Mouse (Mus musculus) CD4-positive helper T cell, adult 2 months (primary cell): ENCODE results near the gene Tm7sf3.

Experiments
- DNase-seq: peaks from one replicate; pipeline ENCODE4 v3.0.0-alpha.2; 2012; ENCODE audit warnings: low read depth, missing footprints, low spot score

Gene Tm7sf3

GRCm38 (mm10) chr6:146642276-146643183 lies at the start of gene Tm7sf3, which contains the start of gene Med21:
TSS of gene Tm7sf3 (minus strand) at chr6:146642824.
TSS of gene Med21 (plus strand) at chr6:146642547.
- peak; percentile 98 for DNase-seq

- DNase-seq, result no peak
Measured at GRCm38 (mm10) chr6:146688861-146689260, 46.2 kb upstream of the Tm7sf3 start.

GRCm38 (mm10) chr6:146688010-146688409 lies 45.4 kb upstream of the Tm7sf3 start:
- no peak for DNase-seq

GRCm38 (mm10) chr6:146686463-146687196 lies 44.0 kb upstream of the Tm7sf3 start:
- no peak for DNase-seq

GRCm38 (mm10) chr6:146685781-146686308 lies 43.2 kb upstream of the Tm7sf3 start:
- DNase-seq, result peak; percentile 16

GRCm38 (mm10) chr6:146683881-146684280 lies 41.3 kb upstream of the Tm7sf3 start:
- DNase-seq, result no peak

- DNase-seq, result no peak
Measured at GRCm38 (mm10) chr6:146678136-146679070, 35.8 kb upstream of the Tm7sf3 start.

- no peak for DNase-seq
Measured at GRCm38 (mm10) chr6:146676904-146677303, 34.3 kb upstream of the Tm7sf3 start.

GRCm38 (mm10) chr6:146674881-146675536 lies 32.4 kb upstream of the Tm7sf3 start:
- DNase-seq, result no peak

GRCm38 (mm10) chr6:146674420-146674819 lies 31.8 kb upstream of the Tm7sf3 start:
- DNase-seq, result no peak

- no peak for DNase-seq
Measured at GRCm38 (mm10) chr6:146673696-146674095, 31.1 kb upstream of the Tm7sf3 start.

- DNase-seq, result no peak
Measured at GRCm38 (mm10) chr6:146672106-146672505, 29.5 kb upstream of the Tm7sf3 start.

GRCm38 (mm10) chr6:146670956-146671855 lies 28.6 kb upstream of the Tm7sf3 start:
- DNase-seq, result no peak

- DNase-seq, result no peak
Measured at GRCm38 (mm10) chr6:146668606-146669005, 26.0 kb upstream of the Tm7sf3 start.

- DNase-seq, result no peak
Measured at GRCm38 (mm10) chr6:146666811-146667210, 24.2 kb upstream of the Tm7sf3 start.

GRCm38 (mm10) chr6:146665408-146665807 lies 22.8 kb upstream of the Tm7sf3 start:
- DNase-seq, result no peak

GRCm38 (mm10) chr6:146664917-146665316 lies 22.3 kb upstream of the Tm7sf3 start:
- DNase-seq, result no peak

- DNase-seq, result no peak
Measured at GRCm38 (mm10) chr6:146664116-146664515, 21.5 kb upstream of the Tm7sf3 start.

- DNase-seq, result peak; percentile 37
Measured at GRCm38 (mm10) chr6:146662679-146663078, 20.1 kb upstream of the Tm7sf3 start.

GRCm38 (mm10) chr6:146661655-146662054 lies 19.0 kb upstream of the Tm7sf3 start:
- no peak for DNase-seq
